Mouse (Mus musculus): Measurements from ENCODE around the gene 1110008P14Rik. TPM values are rescaled to one million over a fixed set of nuclear protein-coding genes. Genes with fewer than 3 reads are reported as not detected.
A peak's percentile ranks its signal among the peaks of the same experiment; 100 is the strongest.

The 1110008P14Rik gene
- polyA plus RNA-seq, 1 experiment from 2014 or later = 61.1 TPM

DNA sequence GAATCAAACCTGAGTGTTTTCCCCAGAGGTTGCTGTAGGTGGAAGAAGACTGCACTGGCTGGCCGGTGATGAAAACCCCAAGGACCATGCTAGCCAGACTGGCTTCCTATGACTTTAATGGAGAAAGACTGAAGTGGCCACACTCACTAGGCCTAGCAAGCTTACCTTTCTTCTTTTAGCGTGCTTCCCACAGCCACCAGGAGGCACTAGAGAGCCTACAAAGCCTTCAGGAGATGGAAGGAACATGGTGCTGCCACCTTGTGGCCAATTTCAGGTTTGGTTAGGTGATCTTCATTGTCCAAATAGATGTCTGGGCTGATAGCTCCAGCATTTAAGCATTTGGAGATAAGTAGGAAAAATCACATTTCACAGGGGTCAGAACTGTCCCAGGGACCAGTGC lies 22.9 kb upstream of the 1110008P14Rik start:
- Histone ChIP-seq H3K4me1 (no peaks in the 10 kb centered on the region), H3K36me3 (peaks cover 30% of the 10 kb centered on the region), H3K9ac (replicated peaks) (no peak overlapping the region), H3K27me3 (no peaks in the 10 kb centered on the region), H3K4me2 (replicated peaks) (no peak overlapping the region), H3K4me3 (no peak overlapping the region), H3K27ac (replicated peaks) (no peak overlapping the region), H3K9me3 (no peaks in the 10 kb centered on the region)
- ATAC-seq (ENCODE audit: low FRiP score, low read depth) = no peak
- 19% methylated on average over 2 of the region's 2 CpGs for WGBS

- ATAC-seq (ENCODE audit: low FRiP score, low read depth) = no peak
- peak overlapping the region; percentile 90 for H3K4me2 ChIP-seq (replicated peaks)
- peaks cover 16% of the 10 kb centered on the region for H3K4me1 ChIP-seq
- WGBS = 0% methylated on average over 15 of the region's 15 CpGs
- peaks cover 16% of the 10 kb centered on the region for H3K36me3 ChIP-seq
- 0 out of 2 replicates have a peak overlapping the region, but pooled peaks have one; percentile 87 for H3K27ac ChIP-seq (replicated peaks)
- H3K27me3 ChIP-seq = no peaks in the 10 kb centered on the region
- H3K4me3 ChIP-seq = peak overlapping the region; percentile 76
- H3K9me3 ChIP-seq = no peaks in the 10 kb centered on the region
- H3K9ac ChIP-seq (replicated peaks) = peak overlapping the region; percentile 88
These were observed 15.0 kb upstream of the 1110008P14Rik start for GRCm38 (mm10) chr2:32396695-32397094.

- peak; percentile 94 for ATAC-seq (ENCODE audit: low FRiP score, low read depth)
- H3K9ac ChIP-seq (replicated peaks) = peak overlapping the region; percentile 88
- no peaks in the 10 kb centered on the region for H3K9me3 ChIP-seq
- peaks cover 16% of the 10 kb centered on the region for H3K4me1 ChIP-seq
- H3K4me3 ChIP-seq = peak overlapping the region; percentile 76
- peaks cover 11% of the 10 kb centered on the region for H3K36me3 ChIP-seq
- WGBS = under 1% methylated on average over 56 of the region's 59 CpGs
- peak overlapping the region; percentile 87 for H3K27ac ChIP-seq (replicated peaks)
- H3K27me3 ChIP-seq = no peaks in the 10 kb centered on the region
- H3K4me2 ChIP-seq (replicated peaks) = peak overlapping the region; percentile 90
These were observed 14.3 kb upstream of the 1110008P14Rik start for GRCm38 (mm10) chr2:32395946-32396621.

DNA sequence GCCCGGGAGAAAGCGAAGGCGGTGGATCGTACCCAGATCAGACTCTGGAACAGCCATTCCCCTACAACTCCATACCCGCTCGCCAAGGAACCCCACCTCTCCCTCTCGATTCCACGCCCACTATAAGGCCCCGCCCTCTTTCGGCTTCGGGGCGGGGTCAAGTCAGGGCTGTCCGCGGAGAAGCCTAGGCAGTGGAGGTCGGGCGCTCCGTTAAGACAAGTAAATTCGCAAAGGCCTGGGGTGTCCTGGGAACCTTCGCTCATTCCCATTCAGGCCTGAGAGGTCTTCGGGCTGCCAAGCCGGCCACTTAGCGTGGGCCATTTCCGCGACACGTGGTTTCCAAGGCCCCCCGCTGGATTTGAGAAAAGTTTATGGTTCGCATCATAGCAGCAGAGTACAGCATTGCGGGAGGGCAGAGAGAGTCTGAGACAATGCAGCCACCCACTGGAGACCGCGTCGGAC lies 13.8 kb upstream of the 1110008P14Rik start, which contains the start of gene Ptges2:
TSS of gene Ptges2 (plus strand) at position 413 of the 462 bp plus-strand sequence.
- under 1% methylated on average over 31 of the region's 31 CpGs for WGBS
- ATAC-seq (ENCODE audit: low FRiP score, low read depth) = peak; percentile 88

DNA sequence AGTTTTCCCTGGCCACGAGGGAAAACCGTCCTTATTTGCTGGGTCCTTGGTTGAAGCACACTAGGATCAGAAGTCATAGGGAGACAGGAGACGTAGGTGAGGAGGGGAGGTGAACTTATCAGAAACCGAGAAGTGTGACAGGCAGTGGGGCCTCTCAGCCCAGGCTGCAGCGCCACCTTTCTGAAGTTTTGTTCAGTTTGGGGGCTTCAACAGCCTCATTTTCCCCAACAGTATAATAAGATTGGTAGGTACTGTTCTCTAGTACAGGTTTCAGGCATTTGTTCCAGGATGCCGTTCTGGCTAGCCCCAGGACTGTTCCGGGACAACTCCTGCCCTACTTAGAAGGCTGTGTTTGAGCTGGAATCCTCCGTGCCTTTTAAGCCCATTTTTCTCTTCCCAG lies 13.2 kb upstream of the 1110008P14Rik start:
- no peaks in the 10 kb centered on the region for H3K36me3 ChIP-seq
- WGBS = 4% methylated on average over 8 of the region's 8 CpGs
- no peaks in the 10 kb centered on the region for H3K9me3 ChIP-seq
- peak overlapping the region; percentile 76 for H3K4me3 ChIP-seq
- peaks cover 16% of the 10 kb centered on the region for H3K4me1 ChIP-seq
- no peak for ATAC-seq (ENCODE audit: low FRiP score, low read depth)
- peak overlapping the region; percentile 88 for H3K9ac ChIP-seq (replicated peaks)
- H3K27ac ChIP-seq (replicated peaks) = peak overlapping the region; percentile 87
- H3K4me2 ChIP-seq (replicated peaks) = peak overlapping the region; percentile 90
- no peaks in the 10 kb centered on the region for H3K27me3 ChIP-seq

More for the DNA sequence above, 13.8 kb upstream of the 1110008P14Rik start, which contains the start of gene Ptges2:
- H3K27ac ChIP-seq (replicated peaks) = peak within 1 kb of the TSS; percentile 87
- no peaks in the 10 kb centered on the region for H3K27me3 ChIP-seq
- peak within 1 kb of the TSS; percentile 90 for H3K4me2 ChIP-seq (replicated peaks)
- peaks cover 16% of the 10 kb centered on the region for H3K4me1 ChIP-seq
- H3K4me3 ChIP-seq = peak within 1 kb of the TSS; percentile 76
- H3K9me3 ChIP-seq = no peaks in the 10 kb centered on the region
- peak within 1 kb of the TSS; percentile 88 for H3K9ac ChIP-seq (replicated peaks)
- peaks cover 5% of the 10 kb centered on the region; the same call in 1 of the 2 replicates for H3K36me3 ChIP-seq

GRCm38 (mm10) chr2:32392063-32392462 lies 10.3 kb upstream of the 1110008P14Rik start:
- H3K4me2 ChIP-seq (replicated peaks) = no peak overlapping the region
- ATAC-seq (ENCODE audit: low FRiP score, low read depth) = no peak
- H3K9ac ChIP-seq (replicated peaks) = no peak overlapping the region
- no peaks in the 10 kb centered on the region for H3K9me3 ChIP-seq
- H3K27ac ChIP-seq (replicated peaks) = no peak overlapping the region
- H3K4me3 ChIP-seq = no peak overlapping the region
- H3K36me3 ChIP-seq = no peaks in the 10 kb centered on the region
- 83% methylated on average over 5 of the region's 5 CpGs for WGBS
- peaks cover 10% of the 10 kb centered on the region for H3K27me3 ChIP-seq
- H3K4me1 ChIP-seq = peaks cover 10% of the 10 kb centered on the region

- H3K4me2 ChIP-seq (replicated peaks) = no peak overlapping the region
- H3K9me3 ChIP-seq = no peaks in the 10 kb centered on the region
- no peak overlapping the region for H3K27ac ChIP-seq (replicated peaks)
- no peak overlapping the region for H3K4me3 ChIP-seq
- 84% methylated on average over 8 of the region's 8 CpGs for WGBS
- no peak overlapping the region for H3K9ac ChIP-seq (replicated peaks)
- H3K36me3 ChIP-seq = no peaks in the 10 kb centered on the region
- no peak for ATAC-seq (ENCODE audit: low FRiP score, low read depth)
- peaks cover 17% of the 10 kb centered on the region for H3K27me3 ChIP-seq
- H3K4me1 ChIP-seq = peaks cover 5% of the 10 kb centered on the region
These were observed 9.1 kb upstream of the 1110008P14Rik start for GRCm38 (mm10) chr2:32390871-32391270.

- no peaks in the 10 kb centered on the region for H3K4me1 ChIP-seq
- WGBS = 83% methylated on average over 2 of the region's 2 CpGs
- H3K4me2 ChIP-seq (replicated peaks) = no peak overlapping the region
- H3K4me3 ChIP-seq = no peak overlapping the region
- no peak overlapping the region for H3K9ac ChIP-seq (replicated peaks)
- no peaks in the 10 kb centered on the region for H3K36me3 ChIP-seq
- no peaks in the 10 kb centered on the region for H3K9me3 ChIP-seq
- no peak overlapping the region for H3K27ac ChIP-seq (replicated peaks)
- peaks cover 30% of the 10 kb centered on the region for H3K27me3 ChIP-seq
- ATAC-seq (ENCODE audit: low FRiP score, low read depth) = no peak
These were observed 7.4 kb upstream of the 1110008P14Rik start for GRCm38 (mm10) chr2:32389157-32389556.

- peaks cover 41% of the 10 kb centered on the region for H3K27me3 ChIP-seq
- no peak for ATAC-seq (ENCODE audit: low FRiP score, low read depth)
- H3K4me3 ChIP-seq = no peak within 1 kb of the TSS
- WGBS = 63% methylated on average over 5 of the region's 5 CpGs
- no peaks in the 10 kb centered on the region for H3K36me3 ChIP-seq
- no peak within 1 kb of the TSS for H3K27ac ChIP-seq (replicated peaks)
- no peaks in the 10 kb centered on the region for H3K4me1 ChIP-seq
- H3K9ac ChIP-seq (replicated peaks) = no peak within 1 kb of the TSS; the same call in 1 of the 2 replicates
- H3K4me2 ChIP-seq (replicated peaks) = no peak within 1 kb of the TSS
- H3K9me3 ChIP-seq = no peaks in the 10 kb centered on the region
These were observed 6.2 kb upstream of the 1110008P14Rik start, which contains the start of gene Lcn2 for GRCm38 (mm10) chr2:32387706-32388490. TSS of gene Lcn2 (minus strand) at chr2:32388252.

- WGBS = 87% methylated on average over 2 of the region's 2 CpGs
- Histone ChIP-seq H3K36me3 (peaks cover 21% of the 10 kb centered on the region), H3K4me2 (replicated peaks) (no peak overlapping the region), H3K9me3 (no peaks in the 10 kb centered on the region), H3K27me3 (peaks cover 57% of the 10 kb centered on the region), H3K27ac (replicated peaks) (no peak overlapping the region), H3K4me3 (no peak overlapping the region), H3K4me1 (peaks cover 8% of the 10 kb centered on the region), H3K9ac (replicated peaks) (no peak overlapping the region)
- no peak for ATAC-seq (ENCODE audit: low FRiP score, low read depth)
These were observed 951 bp upstream of the 1110008P14Rik start for GRCm38 (mm10) chr2:32382689-32383088.

- Histone ChIP-seq H3K27me3 (peaks cover 48% of the 10 kb centered on the region), H3K4me1 (peaks cover 8% of the 10 kb centered on the region), H3K27ac (replicated peaks) (no peak overlapping the region), H3K9ac (replicated peaks) (peak overlapping the region; percentile 66), H3K4me2 (replicated peaks) (peak overlapping the region; percentile 80), H3K36me3 (peaks cover 36% of the 10 kb centered on the region), H3K4me3 (peak overlapping the region; percentile 66), H3K9me3 (no peaks in the 10 kb centered on the region)
- 2% methylated on average over 27 of the region's 27 CpGs for WGBS
- peak; percentile 70 for ATAC-seq (ENCODE audit: low FRiP score, low read depth)
These were observed 480 bp downstream of the 1110008P14Rik start for GRCm38 (mm10) chr2:32381141-32381774.
